Mouse (Mus musculus): Measurements from ENCODE around the gene Paqr8. TPM values are rescaled to one million over a fixed set of nuclear protein-coding genes. Genes with fewer than 3 reads are reported as not detected.

The Paqr8 gene
- polyA plus RNA-seq (2014; fragmentation: Illumina TruSeq; extraction: RNeasy Lipid Tissue Mini Kit (QIAGEN cat#74804); ENCODE audit: low read depth, low replicate concordance) = 12.2 TPM

GRCm38 (mm10) chr1:20890404-20890921, at the start of gene Paqr8:
Paqr8 (plus strand) TSS chr1:20890606.

GRCm38 (mm10) chr1:20951300-20951763, 60.9 kb downstream of the Paqr8 start, which contains the start of gene Efhc1:
Efhc1 (plus strand) TSS chr1:20951626.

Other genes starting within 250 kb of the Paqr8 start
- not detected for gene Il17a, start 159.7 kb upstream of the Paqr8 start, polyA plus RNA-seq (2014; fragmentation: Illumina TruSeq; extraction: RNeasy Lipid Tissue Mini Kit (QIAGEN cat#74804); ENCODE audit: low read depth, low replicate concordance)
- gene Il17f, start 100.0 kb upstream of the Paqr8 start, polyA plus RNA-seq (2014; fragmentation: Illumina TruSeq; extraction: RNeasy Lipid Tissue Mini Kit (QIAGEN cat#74804); ENCODE audit: low read depth, low replicate concordance) = 0.38 TPM
- gene Mcm3, start 70.3 kb upstream of the Paqr8 start, polyA plus RNA-seq (2014; fragmentation: Illumina TruSeq; extraction: RNeasy Lipid Tissue Mini Kit (QIAGEN cat#74804); ENCODE audit: low read depth, low replicate concordance) = 2.7 TPM
- 1.0 TPM for gene Efhc1, start 61.0 kb downstream of the Paqr8 start, polyA plus RNA-seq (2014; fragmentation: Illumina TruSeq; extraction: RNeasy Lipid Tissue Mini Kit (QIAGEN cat#74804); ENCODE audit: low read depth, low replicate concordance)
- gene Tram2, start 188.6 kb downstream of the Paqr8 start, polyA plus RNA-seq (2014; fragmentation: Illumina TruSeq; extraction: RNeasy Lipid Tissue Mini Kit (QIAGEN cat#74804); ENCODE audit: low read depth, low replicate concordance) = 2.9 TPM

All from sigmoid colon, adult 10 weeks (tissue).